ENCODE assay signal across 8 mouse cellular contexts in the genomic region with DNA sequence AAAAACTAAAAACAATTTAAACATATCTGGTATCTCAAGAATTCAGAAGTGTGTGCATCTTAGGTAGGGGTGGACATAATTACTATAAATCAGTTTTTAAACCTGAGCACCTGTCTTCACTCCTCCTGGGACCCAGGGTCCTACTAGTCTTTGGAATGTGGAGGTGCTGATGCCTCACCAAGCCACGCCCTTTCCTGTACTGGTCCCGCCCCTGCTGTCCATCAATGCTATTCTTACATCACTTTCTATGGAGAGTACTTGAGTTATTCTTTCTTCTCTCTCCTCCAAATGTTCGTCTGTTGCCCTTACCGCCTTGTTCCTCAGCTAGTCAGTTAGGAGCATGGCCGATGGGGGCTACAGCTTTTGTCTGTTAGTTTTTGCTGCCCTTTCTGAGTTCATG. TPM values are rescaled to one million over a fixed set of nuclear protein-coding genes. Genes with fewer than 3 reads are reported as not detected.
DNase-seq lines count a peak whose midpoint lies in the region; ATAC-seq and TF ChIP-seq lines count a peak whose summit lies in the region.
"Had no signal": no experiment of that assay in that cellular context is flagged by ENCODE, and none has a peak within 500 bp of the region (broad histone marks: within the 10 kb centered on the region; RNA-seq: fewer than 3 reads in every experiment).

No protein-coding gene starts in this region.

- no peaks in the 10 kb centered on the region for H3K36me3 ChIP-seq in intestine, embryonic 15.5 days
- H3K36me3 ChIP-seq in intestine, embryonic 16.5 days (ENCODE audit: control insufficient read depth, insufficient read depth, low read length), result no peaks in the 10 kb centered on the region
- H3K36me3 ChIP-seq in ES-E14 (ENCODE audit: control insufficient read depth, insufficient read depth, low read length, poor library complexity, severe bottlenecking), result no peaks in the 10 kb centered on the region
- H3K36me3 ChIP-seq in embryonic facial prominence, embryonic 10.5 days (replicated peaks), result no peaks in the 10 kb centered on the region
- H3K36me3 ChIP-seq in lung, embryonic 16.5 days (ENCODE audit: control insufficient read depth, insufficient read depth, low read length), result no peaks in the 10 kb centered on the region

- no peak overlapping the region for H3K9ac ChIP-seq in intestine, embryonic 15.5 days
- no peak overlapping the region for H3K9ac ChIP-seq in intestine, embryonic 16.5 days (ENCODE audit: low read depth, low read length)
- H3K9ac ChIP-seq in ES-E14 (ENCODE audit: insufficient read depth, low read depth, low read length, poor library complexity, severe bottlenecking), result no peak overlapping the region
- H3K9ac ChIP-seq in lung, embryonic 16.5 days (ENCODE audit: low read length), result peak overlapping the region; percentile 39; the same call in 1 of the 2 replicates

- H3K4me2 ChIP-seq in intestine, embryonic 15.5 days (replicated peaks), result no peak overlapping the region
- no peak overlapping the region; the same call in 1 of the 2 replicates for H3K4me2 ChIP-seq in intestine, embryonic 16.5 days (ENCODE audit: low read depth, low read length)
- peak overlapping the region; percentile 64 for H3K4me2 ChIP-seq in lung, embryonic 16.5 days (ENCODE audit: low read depth, low read length)

- no peaks in the 10 kb centered on the region for H3K4me1 ChIP-seq in intestine, embryonic 15.5 days (replicated peaks)
- H3K4me1 ChIP-seq in intestine, embryonic 16.5 days (ENCODE audit: control insufficient read depth, insufficient read depth, low read length), result 0 out of 2 replicates have a peak, but pooled peaks cover 6% of the 10 kb centered on the region
- H3K4me1 ChIP-seq in ES-E14 (ENCODE audit: control insufficient read depth in 2 of 2, insufficient read depth in 2 of 2, low read length in 2 of 2, poor library complexity in 1 of 2), result peaks cover 0 to 3% of the 10 kb centered on the region in 2 experiments; a peak in 2 of 4 replicates
- H3K4me1 ChIP-seq in embryonic facial prominence, embryonic 10.5 days, result 0 out of 2 replicates have a peak, but pooled peaks cover 20% of the 10 kb centered on the region
- H3K4me1 ChIP-seq in lung, embryonic 16.5 days (replicated peaks; ENCODE audit: control insufficient read depth, insufficient read depth, low read length), result peaks cover 23% of the 10 kb centered on the region

- no peak overlapping the region for H3K27ac ChIP-seq in intestine, embryonic 15.5 days
- H3K27ac ChIP-seq in intestine, embryonic 16.5 days (ENCODE audit: low read length), result no peak overlapping the region
- no peak overlapping the region for H3K27ac ChIP-seq in ES-E14 (ENCODE audit: insufficient read depth, low read depth, low read length, poor library complexity, severe bottlenecking)
- no peak overlapping the region for H3K27ac ChIP-seq in embryonic facial prominence, embryonic 10.5 days (replicated peaks)
- peak overlapping the region; percentile 93 for H3K27ac ChIP-seq in lung, embryonic 16.5 days (ENCODE audit: low read length)
- H3K27ac ChIP-seq: macrophage had no signal

- H3K27me3 ChIP-seq in intestine, embryonic 15.5 days (replicated peaks), result no peaks in the 10 kb centered on the region
- no peaks in the 10 kb centered on the region for H3K27me3 ChIP-seq in intestine, embryonic 16.5 days (replicated peaks; ENCODE audit: control insufficient read depth, insufficient read depth, low read length)
- H3K27me3 ChIP-seq in embryonic facial prominence, embryonic 10.5 days (replicated peaks; ENCODE audit: low read depth, poor library complexity, severe bottlenecking), result peaks cover 14% of the 10 kb centered on the region
- H3K27me3 ChIP-seq in lung, embryonic 16.5 days (ENCODE audit: control insufficient read depth, insufficient read depth, low read depth, low read length), result no peaks in the 10 kb centered on the region

- in situ Hi-C loops in ES-E14 (cut with MboI; ENCODE audit: low sequenced_read_pairs in 2 of 2, unreplicated experiment in 2 of 2), result no loop called here

- DNase-seq in A20 (ENCODE audit: low read depth, low spot score) (peak; percentile 62), ES-E14 (ENCODE audit: low read depth, low spot score) (peak; percentile 54)
- DNase-seq in embryonic facial prominence, embryonic 10.5 days (ENCODE audit: low spot score), result peak; percentile 37
- DNase-seq in spleen, postnatal 4 days (ENCODE audit: low spot score in 2 of 2), result no peak

- no peaks in the 10 kb centered on the region for H3K9me3 ChIP-seq in intestine, embryonic 15.5 days
- H3K9me3 ChIP-seq in intestine, embryonic 16.5 days (ENCODE audit: control insufficient read depth, low read length), result no peaks in the 10 kb centered on the region
- H3K9me3 ChIP-seq in ES-E14 (ENCODE audit: control insufficient read depth, insufficient read depth, low read depth, low read length), result no peaks in the 10 kb centered on the region
- H3K9me3 ChIP-seq in embryonic facial prominence, embryonic 10.5 days, result no peaks in the 10 kb centered on the region
- no peaks in the 10 kb centered on the region for H3K9me3 ChIP-seq in lung, embryonic 16.5 days (ENCODE audit: control insufficient read depth, low read length)

- ATAC-seq in intestine, embryonic 15.5 days, result 0 out of 2 replicates have a peak, but pooled peaks have one; percentile 19
- no peak for ATAC-seq in intestine, embryonic 16.5 days
- ATAC-seq in lung, embryonic 16.5 days (ENCODE audit: low read depth), result peak; percentile 51; the same call in 1 of the 2 replicates

- H3K4me3 ChIP-seq in intestine, embryonic 15.5 days (replicated peaks), result no peak overlapping the region
- H3K4me3 ChIP-seq in intestine, embryonic 16.5 days (ENCODE audit: low read length), result no peak overlapping the region
- H3K4me3 ChIP-seq in ES-E14 (ENCODE audit: insufficient read depth in 1 of 2, low read depth in 1 of 2, low read length in 2 of 2, poor library complexity in 1 of 2, severe bottlenecking in 1 of 2), result peak overlapping the region in 1 of 2 experiments; percentile 42; a peak in 1 of 4 replicates
- H3K4me3 ChIP-seq in embryonic facial prominence, embryonic 10.5 days, result no peak overlapping the region
- peak overlapping the region; percentile 19 for H3K4me3 ChIP-seq in lung, embryonic 16.5 days (ENCODE audit: low read length)

- WGBS in intestine, embryonic 15.5 days, result 39% methylated on average over 5 of the region's 5 CpGs
- WGBS in intestine, embryonic 16.5 days, result 43% methylated on average over 5 of the region's 5 CpGs
- 38% methylated on average over 5 of the region's 5 CpGs for WGBS in embryonic facial prominence, embryonic 10.5 days
- 27% methylated on average over 5 of the region's 5 CpGs for WGBS in lung, embryonic 16.5 days

TF ChIP-seq in ES-E14, 5 proteins besides CTCF, POLR2A, EP300 and RAD21:
- TF ChIP-seq ZNF384 (IDR thresholded peaks at IDR 0.05; ENCODE audit: low read depth, low read length) (no peak), CHD2 (IDR thresholded peaks at IDR 0.05; ENCODE audit: low read depth, low read length) (no peak), ZC3H11A (IDR thresholded peaks at IDR 0.05; ENCODE audit: borderline replicate concordance, low read depth, low read length) (no peak), MAFK (IDR thresholded peaks at IDR 0.05; ENCODE audit: insufficient read depth, low read depth, low read length) (no peak), HCFC1 (IDR thresholded peaks at IDR 0.05; ENCODE audit: borderline replicate concordance, insufficient read depth, low read length) (no peak)
TF ChIP-seq in ES-E14: peak in this region for 0.

RNA-seq across cellular contexts. Expression of a gene that starts 7.1 kb away (rescaled TPM):
- 0.39 and 0.44 TPM in 2 replicates for polyA plus RNA-seq in intestine, embryonic 15.5 days (2015; fragmentation: Nextera tagmentation; extraction: Ambion mirVana)
- polyA plus RNA-seq in intestine, embryonic 16.5 days (2015; fragmentation: Nextera tagmentation; extraction: Ambion mirVana), result 0.20 and 0.21 TPM in 2 replicates
- 0.85 and 1.1 TPM in 2 replicates for total RNA-seq in ES-E14 (2012; rRNA removed)
- 0.20 and 0.24 TPM in 2 replicates for polyA plus RNA-seq in embryonic facial prominence, embryonic 10.5 days (2016; fragmentation: Nextera tagmentation; extraction: Ambion mirVana)
- 1.7 and 1.9 TPM in 2 replicates for polyA plus RNA-seq in lung, embryonic 16.5 days (2015; fragmentation: Nextera tagmentation; extraction: Ambion mirVana)
- polyA plus RNA-seq: macrophage had no signal

RNA-seq across cellular contexts. Expression of a gene that starts 9.9 kb away (rescaled TPM):
- polyA plus RNA-seq in intestine, embryonic 15.5 days (2015; fragmentation: Nextera tagmentation; extraction: Ambion mirVana), result not detected in 2 replicates
- polyA plus RNA-seq in intestine, embryonic 16.5 days (2015; fragmentation: Nextera tagmentation; extraction: Ambion mirVana), result not detected in 2 replicates
- not detected in 2 replicates for total RNA-seq in ES-E14 (2012; rRNA removed)
- not detected in 2 replicates for polyA plus RNA-seq in embryonic facial prominence, embryonic 10.5 days (2016; fragmentation: Nextera tagmentation; extraction: Ambion mirVana)
- 0.03 TPM in 1 of 2 replicates, not detected in the other for polyA plus RNA-seq in lung, embryonic 16.5 days (2015; fragmentation: Nextera tagmentation; extraction: Ambion mirVana)
- polyA plus RNA-seq: macrophage had no signal

RNA-seq across cellular contexts. Expression of a gene that starts 31.0 kb away (rescaled TPM):
- 18.3 and 18.9 TPM in 2 replicates for polyA plus RNA-seq in intestine, embryonic 15.5 days (2015; fragmentation: Nextera tagmentation; extraction: Ambion mirVana)
- 19.3 and 22.8 TPM in 2 replicates for polyA plus RNA-seq in intestine, embryonic 16.5 days (2015; fragmentation: Nextera tagmentation; extraction: Ambion mirVana)
- 58.5 and 90.3 TPM in 2 replicates for total RNA-seq in ES-E14 (2012; rRNA removed)
- polyA plus RNA-seq in embryonic facial prominence, embryonic 10.5 days (2016; fragmentation: Nextera tagmentation; extraction: Ambion mirVana), result 19.9 and 22.0 TPM in 2 replicates
- polyA plus RNA-seq in lung, embryonic 16.5 days (2015; fragmentation: Nextera tagmentation; extraction: Ambion mirVana), result 22.8 and 25.4 TPM in 2 replicates

RNA-seq across cellular contexts. Expression of a gene that starts 35.0 kb away (rescaled TPM):
- 2.6 and 2.8 TPM in 2 replicates for polyA plus RNA-seq in intestine, embryonic 15.5 days (2015; fragmentation: Nextera tagmentation; extraction: Ambion mirVana)
- 1.2 and 3.3 TPM in 2 replicates for polyA plus RNA-seq in intestine, embryonic 16.5 days (2015; fragmentation: Nextera tagmentation; extraction: Ambion mirVana)
- total RNA-seq in ES-E14 (2012; rRNA removed), result 0.53 TPM in 1 of 2 replicates, not detected in the other
- not detected in 2 replicates for polyA plus RNA-seq in embryonic facial prominence, embryonic 10.5 days (2016; fragmentation: Nextera tagmentation; extraction: Ambion mirVana)
- polyA plus RNA-seq in lung, embryonic 16.5 days (2015; fragmentation: Nextera tagmentation; extraction: Ambion mirVana), result 193 and 232 TPM in 2 replicates
- polyA plus RNA-seq: macrophage had no signal

RNA-seq across cellular contexts. Expression of a gene that starts 37.2 kb away (rescaled TPM):
- polyA plus RNA-seq in intestine, embryonic 15.5 days (2015; fragmentation: Nextera tagmentation; extraction: Ambion mirVana), result 43.8 TPM in 2 replicates
- 41.9 and 45.1 TPM in 2 replicates for polyA plus RNA-seq in intestine, embryonic 16.5 days (2015; fragmentation: Nextera tagmentation; extraction: Ambion mirVana)
- 75.3 and 83.0 TPM in 2 replicates for total RNA-seq in ES-E14 (2012; rRNA removed)
- 57.6 and 61.4 TPM in 2 replicates for polyA plus RNA-seq in embryonic facial prominence, embryonic 10.5 days (2016; fragmentation: Nextera tagmentation; extraction: Ambion mirVana)
- 47.5 and 48.0 TPM in 2 replicates for polyA plus RNA-seq in lung, embryonic 16.5 days (2015; fragmentation: Nextera tagmentation; extraction: Ambion mirVana)

Comparison
In these comparisons a context has a peak if more than half of its experiments do, and no peak if none do; other contexts are left out.
1. DNase-seq: peak in A20 (single experiment), ES-E14 (single experiment) and embryonic facial prominence, embryonic 10.5 days (single experiment); none in spleen, postnatal 4 days (0 of 2).